Mouse (Mus musculus) Patski (cell line): ENCODE data around the gene Bcap29. TPM values are rescaled to one million over a fixed set of nuclear protein-coding genes. Genes with fewer than 3 reads are reported as not detected.

Experiments
- ATAC-seq: fragments of 100-300 bp; one replicate; pipeline ENCODE4 v1.8.0; 2021
- CTCF ChIA-PET: fragments of 350-600 bp; sonication (Branson Sonifier 250); formaldehyde crosslinking; loops from one replicate; lab custom pipeline; 2022; ENCODE audit warnings: inconsistent platforms; lab: Charles Lee
- POLR2A ChIA-PET: fragments of 350-600 bp; sonication (Branson Sonifier 250); formaldehyde crosslinking; loops from one replicate; lab custom pipeline; 2022; ENCODE audit warnings: antibody characterized with exemption, inconsistent platforms; lab: Charles Lee
- DNase-seq: peaks from one replicate; pipeline ENCODE4 v3.0.0-alpha.2; 2011; ENCODE audit warnings: low read depth, low spot score
- H3K27me3 ChIP-seq: fragments of 371-371 bp; one replicate; pipeline ENCODE4 v1.5.1; 2021
- CTCF ChIP-seq: fragments of 100-300 bp; IDR thresholded peaks from one replicate; pipeline ENCODE4 v1.5.1; 2021
- in situ Hi-C: fragments of 300-500 bp; cut with MboI; formaldehyde crosslinking; loops from 3 replicates; pipeline ENCODE4 v1.11.1; 2018; ENCODE audit warnings: low pct_unique_long_range_greater_than_20kb, mixed read lengths
- polyA plus RNA-seq: library from polyadenylated mRNA; unstranded; gene quantifications from one replicate; pipeline ENCODE4 v1.2.3, GENCODE M21; 2021

Bcap29 gene
- polyA plus RNA-seq, 1 experiment from 2014 or later, result 28.3 TPM

DNA sequence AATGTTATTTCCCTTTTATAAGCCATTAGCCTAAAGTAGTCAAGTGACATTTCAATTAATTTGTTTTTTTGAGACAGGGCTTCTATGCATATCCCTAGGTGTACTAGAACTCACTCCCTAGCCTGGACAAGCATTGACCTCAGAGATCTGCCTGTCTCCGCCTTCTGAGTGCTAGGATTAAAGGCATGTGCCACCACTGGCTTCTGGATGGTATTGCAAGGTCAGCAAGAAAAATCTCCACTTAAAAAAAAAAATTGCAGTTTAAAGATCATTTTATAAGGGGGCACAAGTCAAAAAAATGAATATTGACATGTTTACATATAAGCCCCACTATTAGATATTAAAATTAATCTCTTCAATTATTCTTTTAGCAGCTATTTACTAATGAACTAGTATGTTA lies 9.4 kb downstream of the Bcap29 start:
- ChIA-PET POLR2A (no interaction called here), CTCF (interaction anchor here (1.0 to 1.7 kb wide), 2 partner anchors 11 to 21 kb away, joined by 3 read pairs; no protein-coding TSS in a partner anchor)
- in situ Hi-C loops, result no loop called here
- no peaks in the 10 kb centered on the region for H3K27me3 ChIP-seq
- ATAC-seq, result no peak
- DNase-seq, result no peak
- no peak for TF ChIP-seq CTCF

DNA sequence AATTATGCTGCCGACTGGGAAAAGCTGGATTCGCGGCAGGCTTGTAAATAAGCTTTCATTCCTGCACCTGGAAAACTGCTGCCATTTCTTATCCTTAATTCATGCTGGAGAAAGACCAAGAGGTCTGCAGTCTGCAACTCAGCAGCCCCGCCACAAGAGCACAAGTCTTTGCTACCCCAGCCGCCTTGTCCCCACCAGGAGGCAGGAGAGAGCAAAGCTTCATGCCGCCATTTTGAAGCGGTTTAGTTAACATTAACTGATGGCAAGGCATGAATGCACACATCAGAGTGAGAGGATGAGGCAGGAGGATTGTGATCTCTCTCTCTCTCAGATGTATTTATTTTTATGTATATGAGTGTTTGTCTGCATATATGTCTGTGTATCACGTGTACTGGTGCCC lies 14.4 kb downstream of the Bcap29 start:
- ATAC-seq (no peak), DNase-seq (no peak)
- POLR2A ChIA-PET, result interaction anchor here (1.0 to 1.1 kb wide), 2 partner anchors 9 to 68 kb away, joined by 3 read pairs; no protein-coding TSS in a partner anchor
- no peak for TF ChIP-seq CTCF
- no peaks in the 10 kb centered on the region for H3K27me3 ChIP-seq
- CTCF ChIA-PET, result interaction anchor here (0.8 to 1.2 kb wide), 2 partner anchors 9 to 17 kb away, joined by 3 to 4 read pairs; no protein-coding TSS in a partner anchor
- in situ Hi-C loops, result no loop called here

DNA sequence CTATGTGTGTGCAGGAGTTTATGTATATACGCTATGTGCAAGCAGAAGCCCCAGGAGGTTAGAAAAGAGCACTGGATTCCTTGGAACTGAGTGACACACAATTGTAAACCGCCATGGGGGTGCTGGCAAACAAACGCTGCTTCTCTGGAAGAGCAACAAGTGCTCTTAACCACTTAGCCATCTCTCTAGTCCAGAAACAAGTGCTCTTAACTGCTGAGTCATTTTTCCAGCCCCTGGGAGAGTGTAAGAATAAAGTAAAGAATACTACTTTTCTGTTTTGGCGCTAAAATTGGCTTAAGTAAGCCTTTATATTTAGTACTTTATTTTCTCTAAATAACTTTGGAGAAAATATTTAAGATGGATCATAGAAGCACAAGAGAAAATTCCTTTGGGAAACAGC lies 21.1 kb downstream of the Bcap29 start:
- ChIA-PET POLR2A (no interaction called here), CTCF (no interaction called here)
- DNase-seq, result no peak
- TF ChIP-seq CTCF, result no peak
- ATAC-seq, result no peak
- no peaks in the 10 kb centered on the region for H3K27me3 ChIP-seq
- in situ Hi-C loops, result no loop called here

DNA sequence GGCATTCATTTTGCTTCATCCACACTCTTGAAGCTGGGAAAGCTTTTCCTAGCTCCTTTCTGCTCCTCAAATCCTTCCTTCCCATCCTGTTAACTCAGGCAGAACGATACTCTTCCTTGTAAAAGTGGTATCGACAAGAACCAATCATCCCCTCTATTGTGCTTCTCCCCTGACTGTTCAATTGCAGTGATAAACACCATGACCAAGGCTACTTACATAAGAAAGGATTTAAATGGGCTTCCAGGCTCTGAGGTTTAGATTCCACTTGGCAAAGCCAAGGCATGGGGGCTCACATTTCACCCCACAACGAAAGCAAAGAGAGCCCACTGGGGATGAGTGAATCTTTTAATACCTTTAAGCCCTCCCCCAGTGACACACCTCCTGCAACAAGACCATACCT lies 26.3 kb downstream of the Bcap29 start:
- ChIA-PET POLR2A (no interaction called here), CTCF (no interaction called here)
- DNase-seq (no peak), ATAC-seq (no peak)
- in situ Hi-C loops, result no loop called here
- no peak for TF ChIP-seq CTCF
- no peaks in the 10 kb centered on the region for H3K27me3 ChIP-seq

DNA sequence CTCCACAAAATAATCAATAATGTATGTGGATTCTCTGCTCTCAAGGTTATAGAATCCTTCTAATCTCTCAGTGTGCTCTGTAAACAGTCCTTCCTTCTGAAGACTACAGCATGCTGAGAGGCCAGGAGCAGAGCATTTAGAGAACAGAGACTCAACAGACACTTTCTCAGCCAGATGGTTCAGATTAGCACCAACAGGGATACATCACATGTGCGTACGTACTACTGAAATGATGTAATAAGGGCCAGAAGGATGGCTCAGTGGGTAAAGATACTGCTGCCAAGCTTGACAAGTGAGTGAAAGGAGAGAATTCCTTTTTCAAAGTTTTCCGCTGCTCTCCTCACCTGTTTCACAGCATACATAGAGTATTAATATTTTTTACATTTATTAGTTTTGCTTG lies 29.6 kb downstream of the Bcap29 start:
- ATAC-seq, result no peak

DNA sequence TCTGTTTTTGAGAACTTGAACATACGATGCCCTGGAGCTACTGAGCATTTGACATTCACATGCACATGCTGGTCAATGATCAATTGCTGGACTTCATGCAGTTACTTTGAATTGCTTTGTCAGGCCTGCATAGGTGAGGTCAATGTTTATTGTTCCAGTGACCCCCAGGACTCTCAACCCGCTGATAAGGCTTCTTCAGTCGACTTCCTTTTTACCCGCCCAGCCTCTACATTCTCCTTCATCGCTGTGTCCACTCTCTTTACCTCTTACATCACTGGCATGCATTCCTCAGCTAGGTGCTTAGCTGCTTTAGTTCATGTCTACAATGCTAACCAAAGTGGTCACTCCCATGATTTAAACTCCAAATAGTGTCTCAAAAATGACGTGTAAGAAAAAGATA lies 30.9 kb downstream of the Bcap29 start:
- DNase-seq (no peak), ATAC-seq (no peak)
- in situ Hi-C loops, result no loop called here
- ChIA-PET CTCF (interaction anchor here (0.8 to 1.8 kb wide), 2 partner anchors 16 to 21 kb away, joined by 3 read pairs; no protein-coding TSS in a partner anchor), POLR2A (no interaction called here)
- no peaks in the 10 kb centered on the region for H3K27me3 ChIP-seq
- no peak for TF ChIP-seq CTCF

More for the DNA sequence above, 29.6 kb downstream of the Bcap29 start:
- in situ Hi-C loops, result no loop called here
- no peak for DNase-seq
- CTCF ChIA-PET, result no interaction called here
- TF ChIP-seq CTCF, result no peak
- no peaks in the 10 kb centered on the region for H3K27me3 ChIP-seq
- POLR2A ChIA-PET, result no interaction called here

DNA sequence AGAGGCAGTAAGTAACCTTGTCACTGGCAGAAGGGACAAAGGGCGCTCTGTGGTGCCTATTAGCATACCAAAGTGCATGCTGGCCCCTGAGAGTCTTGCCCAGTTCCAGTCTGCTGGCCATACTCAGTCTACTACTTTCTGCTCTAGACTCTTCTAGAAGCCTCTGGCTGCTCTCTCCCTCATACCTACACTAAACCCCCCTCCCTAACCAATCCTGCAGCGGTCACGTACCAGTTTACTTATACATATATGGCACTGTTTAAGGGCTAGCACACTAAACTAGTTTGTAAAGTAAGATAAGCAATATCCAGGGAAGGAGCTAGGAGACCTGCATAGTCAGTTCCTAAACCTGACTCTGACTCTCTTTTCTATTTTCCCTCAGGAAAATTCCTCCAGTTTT lies 40.2 kb downstream of the Bcap29 start:
- ChIA-PET CTCF (no interaction called here), POLR2A (no interaction called here)
- TF ChIP-seq CTCF, result no peak
- in situ Hi-C loops, result no loop called here
- ATAC-seq (no peak), DNase-seq (no peak)
- H3K27me3 ChIP-seq, result no peaks in the 10 kb centered on the region

DNA sequence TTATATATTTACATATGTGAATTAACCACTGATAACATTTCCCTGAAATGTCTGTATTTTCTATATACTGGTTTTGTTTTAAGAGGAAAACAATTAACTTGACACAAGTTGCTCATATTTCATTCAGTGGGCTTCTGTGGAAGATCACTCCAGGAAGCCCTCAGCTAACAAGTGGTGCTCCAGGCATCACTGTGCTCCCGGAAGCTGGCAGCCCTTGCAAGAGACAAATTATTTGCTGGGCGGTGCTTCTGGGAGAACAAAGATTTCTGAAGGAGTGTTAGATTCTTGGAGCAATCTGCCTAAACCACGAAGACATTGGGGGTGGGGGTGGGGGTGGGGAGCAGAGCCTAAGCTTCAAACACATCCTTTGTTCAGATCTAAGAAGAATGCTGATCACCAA lies 42.4 kb downstream of the Bcap29 start:
- CTCF ChIA-PET, result no interaction called here
- TF ChIP-seq CTCF, result no peak
- in situ Hi-C loops, result no loop called here
- DNase-seq, result no peak
- ATAC-seq, result no peak
- H3K27me3 ChIP-seq, result no peaks in the 10 kb centered on the region
- POLR2A ChIA-PET, result no interaction called here

DNA sequence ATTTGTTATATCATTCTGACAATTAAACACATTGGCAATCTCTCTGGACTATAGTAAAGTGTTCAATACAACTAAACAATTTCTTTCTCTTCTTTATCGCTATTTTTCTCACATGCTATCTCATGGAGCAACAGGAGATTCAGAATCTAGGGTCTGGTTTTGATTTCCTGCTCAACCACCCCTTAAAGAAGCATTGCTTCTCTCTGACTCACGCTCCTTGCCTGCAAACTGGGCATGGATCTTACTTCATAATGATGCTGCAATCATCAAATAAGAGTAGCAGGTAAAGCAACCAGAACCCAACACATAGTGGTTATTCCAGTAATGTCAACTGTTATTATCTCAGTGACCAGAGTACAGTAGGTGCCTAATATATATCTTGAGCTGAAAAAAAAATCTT lies 50.7 kb downstream of the Bcap29 start:
- DNase-seq (no peak), ATAC-seq (peak; percentile 26)
- in situ Hi-C loops, result no loop called here
- ChIA-PET POLR2A (no interaction called here), CTCF (no interaction called here)
- TF ChIP-seq CTCF, result no peak
- H3K27me3 ChIP-seq, result peaks cover 3% of the 10 kb centered on the region

DNA sequence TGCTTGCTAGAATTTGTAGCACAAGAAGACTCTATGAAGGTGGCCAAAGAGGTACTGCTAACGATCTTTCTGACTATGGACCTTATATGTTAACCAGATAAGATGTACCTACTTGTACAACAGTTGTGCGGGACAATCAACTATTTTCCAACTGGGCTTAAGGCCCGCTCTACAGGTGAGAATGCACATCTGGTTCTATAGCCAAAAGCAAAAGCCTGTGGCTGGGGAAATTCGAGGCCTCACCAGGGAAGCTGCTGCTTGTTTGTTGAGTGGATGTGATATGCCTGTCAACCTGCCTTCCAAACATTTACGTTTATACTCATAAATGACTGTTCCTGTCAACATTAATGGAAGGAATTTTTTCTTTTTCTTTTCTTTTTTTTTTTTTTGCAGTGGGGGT lies 52.4 kb downstream of the Bcap29 start:
- ChIA-PET CTCF (no interaction called here), POLR2A (interaction anchor here (0.6 to 0.7 kb wide), 2 partner anchors 518 to 861 kb away, joined by 4 to 6 read pairs; no protein-coding TSS in a partner anchor)
- DNase-seq (no peak), ATAC-seq (no peak)
- TF ChIP-seq CTCF, result no peak
- in situ Hi-C loops, result no loop called here
- H3K27me3 ChIP-seq, result peaks cover 3% of the 10 kb centered on the region

DNA sequence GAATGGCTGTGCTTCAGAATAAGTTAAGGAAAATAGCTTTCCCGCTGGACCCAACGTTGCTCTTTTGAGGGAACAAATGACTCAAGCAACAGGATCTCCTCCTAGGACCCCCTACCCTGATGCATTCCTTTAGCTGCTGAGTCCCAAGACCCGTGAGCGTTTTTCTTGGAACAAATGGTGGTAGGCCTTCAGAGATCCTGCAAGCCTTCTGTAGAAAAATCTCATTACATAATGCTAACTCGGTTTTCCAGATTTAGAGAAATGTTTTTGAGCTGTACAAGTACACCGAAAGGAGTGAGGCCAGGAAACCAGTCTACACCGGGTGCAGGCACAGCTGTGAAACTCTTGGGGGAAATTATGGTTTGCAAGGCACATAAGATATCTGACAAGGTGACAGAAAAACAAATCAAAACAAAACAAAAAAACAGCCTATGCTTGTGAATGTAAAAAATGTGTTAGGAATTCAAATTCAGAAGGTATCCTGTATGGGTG lies 53.1 kb downstream of the Bcap29 start:
- POLR2A ChIA-PET, result no interaction called here
- ATAC-seq, result no peak
- peaks cover 3% of the 10 kb centered on the region for H3K27me3 ChIP-seq
- CTCF ChIA-PET, result interaction anchor here (0.8 kb wide), 1 partner anchor 72 kb away, joined by 3 read pairs; no protein-coding TSS in a partner anchor
- TF ChIP-seq CTCF, result no peak
- no peak for DNase-seq
- in situ Hi-C loops, result no loop called here
